Mouse (Mus musculus) stomach, embryonic 14.5 days (tissue): ENCODE data around the gene Sugp1. TPM values are rescaled to one million over a fixed set of nuclear protein-coding genes. Genes with fewer than 3 reads are reported as not detected.
"Not testable (repeated sequence)": the region's sequence is repeated elsewhere in the genome, so short reads cannot be mapped to it uniquely, and the experiment has no call there.

ENCODE experiments used
- ATAC-seq: fragments of 200-750 bp; cut with Nextera tagmentation; 2 replicates; pipeline ENCODE4 v1.8.0; 2017; ENCODE audit warnings: low read depth, moderate TSS enrichment; ENCODE audit not compliant: insufficient number of reproducible peaks, insufficient read depth, low FRiP score
- H3K27ac ChIP-seq: fragments of 300-500 bp; sonication (generic); 2 replicates; pipeline ENCODE4 v1.5.1; 2014; ENCODE audit warnings: mild to moderate bottlenecking, low read length, moderate library complexity, mixed read lengths
- H3K27me3 ChIP-seq: fragments of 300-500 bp; sonication (generic); 2 replicates; pipeline ENCODE4 v1.6.1; 2014; ENCODE audit warnings: low read length, control low read depth, mixed read lengths; ENCODE audit not compliant: control insufficient read depth, insufficient read depth
- H3K36me3 ChIP-seq: fragments of 300-500 bp; sonication (generic); 2 replicates; pipeline ENCODE4 v1.6.1; 2014; ENCODE audit warnings: mild to moderate bottlenecking, control low read depth, low read length, moderate library complexity, mixed read lengths; ENCODE audit not compliant: control insufficient read depth, insufficient read depth
- H3K4me1 ChIP-seq: fragments of 300-500 bp; sonication (generic); 2 replicates; pipeline ENCODE4 v1.6.1; 2014; ENCODE audit warnings: low read length, control low read depth, mixed read lengths; ENCODE audit not compliant: control insufficient read depth, insufficient read depth
- H3K4me2 ChIP-seq: fragments of 300-500 bp; sonication (generic); replicated peaks from 2 replicates; pipeline ENCODE4 v1.6.1; 2014; ENCODE audit warnings: low read depth, low read length, control low read depth
- H3K4me3 ChIP-seq: fragments of 300-500 bp; sonication (generic); 2 replicates; pipeline ENCODE4 v1.5.1; 2014; ENCODE audit warnings: low read depth, low read length, control low read depth
- H3K9ac ChIP-seq: fragments of 300-500 bp; sonication (generic); replicated peaks from 2 replicates; pipeline ENCODE4 v1.6.1; 2014; ENCODE audit warnings: low read depth, mild to moderate bottlenecking, control low read depth, low read length, moderate library complexity, mixed read lengths
- H3K9me3 ChIP-seq: fragments of 300-500 bp; sonication (generic); 2 replicates; pipeline ENCODE4 v1.6.1; 2016; ENCODE audit warnings: low read depth, low read length, control low read depth; ENCODE audit not compliant: control insufficient read depth
- WGBS: fragments of 180-500 bp; shearing (Covaris S2); extraction: QIAGEN DNeasy Blood & Tissue Kit; methylation state at CpG from one replicate; pipeline ENCODE4 v1.1.7; 2014; 5-methylcytosine and 5-hydroxymethylcytosine counted together
- polyA plus RNA-seq: library from polyadenylated mRNA; unstranded; fragments of >200 nt; fragmentation: Nextera tagmentation; extraction: Ambion mirVana; gene quantifications from 2 replicates; pipeline ENCODE4 v1.2.1, GENCODE M21; 2014

The Sugp1 gene
- polyA plus RNA-seq, 1 experiment from 2014 or later = 40.1 TPM

DNA sequence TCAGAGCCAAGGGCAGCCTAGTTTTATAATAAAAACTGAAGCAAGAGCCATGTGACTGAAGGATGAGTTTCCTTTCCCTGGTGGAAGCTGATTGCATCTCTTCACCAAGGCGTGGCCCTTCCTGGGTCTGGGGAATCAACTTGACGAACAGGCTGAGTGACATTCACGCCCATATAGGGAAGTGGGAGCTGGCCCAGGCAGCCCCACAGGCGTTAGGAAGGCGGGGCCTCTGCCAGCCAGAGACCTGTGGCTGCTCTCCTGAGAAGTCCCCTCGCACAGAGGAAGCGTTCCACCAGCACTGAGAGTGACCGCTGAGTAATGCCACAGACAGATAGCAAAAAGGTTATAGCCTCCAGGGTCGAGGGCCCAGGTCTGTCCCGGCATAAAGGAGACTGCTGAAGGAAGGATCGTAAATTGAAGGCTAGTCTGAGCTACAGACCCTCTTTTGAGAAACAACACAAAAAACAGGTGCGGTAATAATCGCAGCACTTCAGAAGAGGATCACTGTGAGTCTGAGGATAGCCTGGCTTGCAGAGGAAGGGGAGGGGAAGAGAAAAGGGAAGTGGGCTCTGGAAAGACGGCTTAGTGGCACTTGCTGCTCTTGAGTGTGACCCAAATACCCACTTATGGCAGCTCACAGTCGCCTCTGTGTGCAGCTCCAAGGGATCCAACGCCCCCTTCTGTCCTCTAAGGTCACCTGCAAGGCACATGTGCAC is 41.3 kb upstream of the Sugp1 start:
- WGBS = 1% methylated on average over 16 of the region's 16 CpGs
- no peaks in the 10 kb centered on the region for H3K36me3 ChIP-seq
- peak overlapping the region; percentile 18; the same call in 1 of the 2 replicates for H3K4me3 ChIP-seq
- no peaks in the 10 kb centered on the region for H3K9me3 ChIP-seq
- peak overlapping the region; percentile 88 for H3K27ac ChIP-seq
- no peak overlapping the region for H3K9ac ChIP-seq
- ATAC-seq = peak; percentile 60
- H3K27me3 ChIP-seq = no peaks in the 10 kb centered on the region
- peak overlapping the region; percentile 48 for H3K4me2 ChIP-seq
- H3K4me1 ChIP-seq = no peaks in the 10 kb centered on the region

DNA sequence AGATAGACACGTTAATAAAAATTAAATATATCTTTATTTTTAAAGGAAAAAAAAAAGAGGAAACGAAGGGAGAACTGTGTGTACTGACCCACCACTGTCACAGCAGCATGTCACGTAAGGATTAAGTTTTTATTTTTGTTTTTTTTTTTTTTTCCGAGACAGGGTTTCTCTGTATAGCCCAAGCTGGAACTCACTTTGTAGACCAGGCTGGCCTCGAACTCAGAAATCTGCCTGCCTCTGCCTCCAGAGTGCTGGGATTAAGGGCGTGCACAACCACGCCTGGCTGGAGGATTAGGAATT is 40.8 kb upstream of the Sugp1 start:
- H3K36me3 ChIP-seq, ATAC-seq, H3K9ac ChIP-seq, H3K27me3 ChIP-seq, H3K4me1 ChIP-seq, H3K4me3 ChIP-seq, H3K9me3 ChIP-seq: not testable (repeated sequence)
- peak overlapping the region; percentile 48 for H3K4me2 ChIP-seq
- WGBS = 42% methylated on average over 7 of the region's 7 CpGs
- H3K27ac ChIP-seq = peak overlapping the region; percentile 88

DNA sequence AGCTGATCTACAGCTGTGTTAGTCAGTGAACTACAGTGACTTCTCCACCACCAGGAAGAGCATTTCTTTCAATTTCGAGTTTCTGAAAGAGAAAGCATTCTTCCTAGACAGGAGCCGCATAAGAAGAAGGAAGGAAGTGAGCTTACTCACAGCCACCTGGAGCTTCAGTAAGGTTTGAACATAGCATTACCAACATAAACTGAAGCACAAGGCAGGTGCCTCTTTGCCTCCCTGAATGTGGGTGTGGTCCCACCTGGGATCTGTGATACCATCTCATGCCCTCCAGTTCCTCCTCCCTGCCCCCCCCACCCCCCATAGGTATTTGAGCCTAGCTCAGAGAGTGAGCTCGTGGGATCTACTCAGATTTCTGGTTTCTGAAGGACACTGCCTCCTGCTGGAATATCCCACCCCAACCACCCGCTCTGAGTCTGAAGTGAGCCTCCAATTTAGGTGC is 39.4 kb upstream of the Sugp1 start:
- ATAC-seq = no peak
- no peaks in the 10 kb centered on the region for H3K36me3 ChIP-seq
- WGBS = 60% methylated on average over 4 of the region's 4 CpGs

DNA sequence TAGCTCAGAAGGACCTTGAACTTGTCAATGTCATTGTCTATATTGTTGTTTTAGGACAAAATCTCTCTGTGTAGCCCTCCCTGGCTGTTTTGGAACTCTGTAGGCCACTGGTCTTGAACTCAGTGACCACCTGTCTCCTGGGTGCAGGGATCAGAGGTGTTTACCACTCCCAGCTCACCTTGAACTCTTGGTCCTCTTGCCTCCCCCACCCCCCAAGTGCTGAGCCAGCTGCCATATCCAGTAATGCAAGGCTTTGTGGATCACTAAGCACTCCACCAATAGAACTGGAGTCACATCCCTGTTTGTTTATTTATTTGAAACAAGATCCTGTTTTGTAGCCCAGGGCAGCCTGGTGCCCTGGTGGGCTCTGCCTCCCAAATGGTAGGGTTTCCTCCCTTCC is 38.3 kb upstream of the Sugp1 start:
- Histone ChIP-seq H3K27ac (no peak overlapping the region), H3K4me3 (no peak overlapping the region), H3K36me3 (no peaks in the 10 kb centered on the region), H3K4me1 (no peaks in the 10 kb centered on the region), H3K9ac (no peak overlapping the region), H3K9me3 (no peaks in the 10 kb centered on the region), H3K27me3 (no peaks in the 10 kb centered on the region), H3K4me2 (no peak overlapping the region)
- no peak for ATAC-seq

More for the DNA sequence above, 39.4 kb upstream of the Sugp1 start:
- Histone ChIP-seq H3K9me3 (no peaks in the 10 kb centered on the region), H3K4me1 (no peaks in the 10 kb centered on the region), H3K9ac (no peak overlapping the region), H3K4me3 (no peak overlapping the region), H3K4me2 (no peak overlapping the region), H3K27ac (no peak overlapping the region), H3K27me3 (no peaks in the 10 kb centered on the region)

DNA sequence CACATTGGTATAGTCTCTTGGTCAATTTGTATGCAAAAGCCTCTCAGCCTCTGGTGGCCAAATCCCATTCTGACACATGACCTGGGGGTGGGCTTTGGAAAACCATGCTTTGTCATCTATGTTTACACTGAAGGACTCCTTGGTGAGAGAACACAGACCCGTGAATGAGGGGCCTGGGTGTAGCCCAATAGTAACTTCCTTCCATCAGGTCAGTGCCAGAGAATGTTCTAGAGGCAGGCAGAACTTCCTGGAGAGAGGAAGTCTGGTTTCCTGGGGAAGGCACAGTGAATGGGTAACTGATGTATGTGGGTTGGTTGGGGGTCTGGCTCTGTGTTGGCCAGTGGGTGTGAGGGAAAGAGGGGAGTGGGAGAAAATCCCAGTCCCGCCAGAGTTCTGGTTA is 37.4 kb upstream of the Sugp1 start:
- 40% methylated on average over 2 of the region's 2 CpGs for WGBS
- Histone ChIP-seq H3K27ac (no peak overlapping the region), H3K4me3 (no peak overlapping the region), H3K4me2 (no peak overlapping the region), H3K9ac (no peak overlapping the region), H3K36me3 (no peaks in the 10 kb centered on the region), H3K4me1 (no peaks in the 10 kb centered on the region), H3K9me3 (no peaks in the 10 kb centered on the region), H3K27me3 (no peaks in the 10 kb centered on the region)
- no peak for ATAC-seq

DNA sequence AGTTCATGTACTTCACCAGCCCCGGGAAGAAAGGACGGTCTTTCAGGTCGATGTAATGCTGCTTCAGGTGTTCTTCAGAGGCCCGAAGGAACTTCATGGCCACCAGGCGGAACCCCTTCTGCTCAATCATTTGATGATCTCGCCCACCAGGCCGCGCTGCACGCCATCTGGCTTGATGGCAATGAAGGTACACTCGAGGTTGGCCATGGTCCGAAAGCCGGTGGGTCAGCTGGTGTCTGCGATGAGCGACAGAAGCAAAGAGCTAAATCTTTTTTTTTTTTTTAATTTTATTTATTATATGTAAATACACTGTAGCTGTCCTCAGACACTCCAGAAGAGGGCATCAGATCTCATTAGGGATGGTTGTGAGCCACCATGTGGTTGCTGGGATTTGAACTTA is 31.8 kb upstream of the Sugp1 start:
- not testable (repeated sequence) for H3K9me3 ChIP-seq, H3K36me3 ChIP-seq, H3K27ac ChIP-seq, ATAC-seq, H3K27me3 ChIP-seq, H3K4me3 ChIP-seq, H3K4me2 ChIP-seq, H3K4me1 ChIP-seq, H3K9ac ChIP-seq
- WGBS = 88% methylated on average over 14 of the region's 14 CpGs

DNA sequence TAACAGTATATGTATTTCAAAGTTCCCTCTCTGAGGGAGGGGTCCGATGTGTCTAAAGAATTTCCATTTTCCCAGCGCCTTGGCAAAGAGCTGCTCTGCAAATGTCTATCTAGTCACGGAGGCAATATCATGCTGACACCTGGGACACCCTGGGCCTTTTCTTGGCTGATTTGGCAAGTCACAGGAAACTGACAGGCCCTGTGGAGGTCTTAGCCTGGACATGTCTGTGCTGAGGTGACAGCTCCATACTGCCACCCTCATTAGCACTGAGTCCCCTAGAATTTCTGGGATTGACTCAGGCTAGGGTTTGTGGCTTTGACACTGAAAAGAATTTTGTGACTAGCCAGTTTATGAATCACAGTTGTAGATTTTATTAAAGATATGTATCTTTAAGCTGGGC is 30.3 kb upstream of the Sugp1 start:
- ATAC-seq = no peak
- H3K27me3 ChIP-seq = no peaks in the 10 kb centered on the region
- no peak overlapping the region for H3K4me3 ChIP-seq
- peaks cover 6% of the 10 kb centered on the region; the same call in 1 of the 2 replicates for H3K36me3 ChIP-seq
- no peak overlapping the region for H3K9ac ChIP-seq
- H3K27ac ChIP-seq = no peak overlapping the region
- H3K4me2 ChIP-seq = no peak overlapping the region
- WGBS = 78% methylated on average over 3 of the region's 3 CpGs
- H3K4me1 ChIP-seq = no peaks in the 10 kb centered on the region
- H3K9me3 ChIP-seq = no peaks in the 10 kb centered on the region

DNA sequence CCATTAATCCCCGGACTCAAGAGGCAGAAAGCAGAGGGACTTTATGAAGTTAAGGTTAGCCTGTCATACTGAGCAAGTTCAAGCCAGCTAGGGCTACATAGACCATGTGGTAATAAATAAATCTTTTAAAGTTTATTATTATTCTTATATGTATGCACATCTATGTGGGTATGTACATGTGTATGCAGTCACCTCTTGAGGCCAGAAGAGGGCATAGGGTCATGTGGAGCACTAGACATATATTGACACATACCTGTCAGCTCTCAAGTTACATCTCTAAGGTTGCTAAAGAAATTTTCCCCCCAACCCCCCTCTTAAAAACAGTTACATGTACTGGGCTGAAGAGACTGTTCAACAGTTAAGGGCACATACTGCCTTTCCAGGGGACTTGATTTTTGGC is 29.9 kb upstream of the Sugp1 start:
- Histone ChIP-seq H3K9me3 (no peaks in the 10 kb centered on the region), H3K27me3 (no peaks in the 10 kb centered on the region)

DNA sequence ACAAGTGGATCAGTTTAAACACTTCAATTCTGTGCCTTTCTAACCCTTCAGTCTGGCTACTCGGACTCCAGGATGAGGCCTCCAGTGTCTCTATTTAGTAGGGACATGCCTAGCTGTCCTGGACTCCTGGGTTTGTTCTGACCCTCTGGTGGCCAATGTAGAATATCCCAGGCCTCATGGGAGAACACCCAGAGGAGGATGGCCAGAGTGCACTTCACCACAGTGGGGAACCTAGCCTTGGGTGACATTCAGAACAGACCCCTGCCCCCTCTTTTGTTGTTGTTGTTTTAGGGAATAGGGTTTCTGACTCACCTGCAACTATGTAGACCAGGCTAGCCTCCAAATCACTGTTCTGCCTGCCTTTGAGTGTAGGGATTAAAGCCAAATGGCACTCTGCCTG is 27.6 kb upstream of the Sugp1 start:
- ATAC-seq = no peak
- Histone ChIP-seq H3K4me3 (no peak overlapping the region), H3K4me2 (no peak overlapping the region), H3K4me1 (no peaks in the 10 kb centered on the region), H3K36me3 (peaks cover 27% of the 10 kb centered on the region), H3K27ac (no peak overlapping the region), H3K9ac (no peak overlapping the region), H3K27me3 (no peaks in the 10 kb centered on the region), H3K9me3 (no peaks in the 10 kb centered on the region)
- WGBS = 73% methylated on average over 1 of the region's 1 CpGs

More for the DNA sequence above, 29.9 kb upstream of the Sugp1 start:
- Histone ChIP-seq H3K4me3 (no peak overlapping the region), H3K4me2 (no peak overlapping the region), H3K36me3 (peaks cover 6% of the 10 kb centered on the region; the same call in 1 of the 2 replicates), H3K9ac (no peak overlapping the region), H3K4me1 (no peaks in the 10 kb centered on the region), H3K27ac (no peak overlapping the region)
- peak; percentile 23; the same call in 1 of the 2 replicates for ATAC-seq
- 86% methylated on average over 1 of the region's 1 CpGs for WGBS
